Mouse (Mus musculus) liver, embryonic 13.5 days (tissue): ENCODE measurements around the gene Gm10720. TPM values are rescaled to one million over a fixed set of nuclear protein-coding genes. Genes with fewer than 3 reads are reported as not detected.
"Not testable (repeated sequence)": the region's sequence is repeated elsewhere in the genome, so short reads cannot be mapped to it uniquely, and the experiment has no call there.

Experiments
- ATAC-seq: fragments of 200-750 bp; cut with Nextera tagmentation; 2 replicates; pipeline ENCODE4 v1.8.0; 2017; ENCODE audit warnings: low read depth, mild to moderate bottlenecking, moderate number of reproducible peaks, moderate library complexity
- DNase-seq: peaks from one replicate; pipeline ENCODE4 v3.0.0; 2022
- H3K27ac ChIP-seq: fragments of 300-500 bp; sonication (generic); 2 replicates; pipeline ENCODE4 v1.5.1; 2015; ENCODE audit warnings: moderate library complexity, mild to moderate bottlenecking, inconsistent platforms
- H3K27me3 ChIP-seq: fragments of 300-500 bp; sonication (generic); 2 replicates; pipeline ENCODE4 v1.6.1; 2015; ENCODE audit warnings: mild to moderate bottlenecking, inconsistent platforms
- H3K36me3 ChIP-seq: fragments of 300-500 bp; sonication (generic); 2 replicates; pipeline ENCODE4 v1.6.1; 2015; ENCODE audit warnings: mild to moderate bottlenecking, inconsistent platforms
- H3K4me1 ChIP-seq: fragments of 300-500 bp; sonication (generic); replicated peaks from 2 replicates; pipeline ENCODE4 v1.6.1; 2015; ENCODE audit warnings: inconsistent platforms
- H3K4me2 ChIP-seq: fragments of 300-500 bp; sonication (generic); 2 replicates; pipeline ENCODE4 v1.6.1; 2015; ENCODE audit warnings: inconsistent platforms, mild to moderate bottlenecking, moderate library complexity
- H3K4me3 ChIP-seq: fragments of 300-500 bp; sonication (generic); replicated peaks from 2 replicates; pipeline ENCODE4 v1.5.1; 2015; ENCODE audit warnings: mild to moderate bottlenecking, inconsistent platforms
- H3K9ac ChIP-seq: fragments of 300-500 bp; sonication (generic); 2 replicates; pipeline ENCODE4 v1.6.1; 2015; ENCODE audit warnings: mild to moderate bottlenecking, inconsistent platforms
- H3K9me3 ChIP-seq: fragments of 300-500 bp; sonication (generic); replicated peaks from 2 replicates; pipeline ENCODE4 v1.6.1; 2016; ENCODE audit warnings: inconsistent platforms
- WGBS: fragments of 180-500 bp; shearing (Covaris S2); methylation state at CpG from one replicate; pipeline ENCODE4 v1.1.7; 2015; ENCODE audit not compliant: insufficient replicate concordance; 5-methylcytosine and 5-hydroxymethylcytosine counted together
- microRNA-seq: library from miRNA; unstranded; fragments of <30 nt; microRNA quantifications from one replicate; pipeline ENCODE4, GENCODE M21; 2016
- polyA plus RNA-seq: library from polyadenylated mRNA; unstranded; fragments of >200 nt; fragmentation: Nextera tagmentation; extraction: Ambion mirVana; gene quantifications from 2 replicates; pipeline ENCODE4 v1.2.1, GENCODE M21; 2015

The Gm10720 gene
- polyA plus RNA-seq, 1 experiment from 2014 or later: not detected

- H3K4me3 ChIP-seq, H3K9me3 ChIP-seq, H3K36me3 ChIP-seq, H3K27ac ChIP-seq, ATAC-seq, H3K4me2 ChIP-seq, H3K4me1 ChIP-seq, H3K27me3 ChIP-seq, H3K9ac ChIP-seq, DNase-seq: not testable (repeated sequence)
- WGBS: 56% methylated on average over 9 of the region's 9 CpGs
Measured at GRCm38 (mm10) chr9:3026741-3027140, 11.3 kb downstream of the Gm10720 start.

- H3K4me3 ChIP-seq, H3K4me1 ChIP-seq, ATAC-seq, H3K27ac ChIP-seq, H3K4me2 ChIP-seq, H3K9ac ChIP-seq, DNase-seq, H3K36me3 ChIP-seq, H3K9me3 ChIP-seq, H3K27me3 ChIP-seq: not testable (repeated sequence)
- WGBS: 62% methylated on average over 9 of the region's 9 CpGs
Measured at GRCm38 (mm10) chr9:3027200-3027599, 11.7 kb downstream of the Gm10720 start.

DNA sequence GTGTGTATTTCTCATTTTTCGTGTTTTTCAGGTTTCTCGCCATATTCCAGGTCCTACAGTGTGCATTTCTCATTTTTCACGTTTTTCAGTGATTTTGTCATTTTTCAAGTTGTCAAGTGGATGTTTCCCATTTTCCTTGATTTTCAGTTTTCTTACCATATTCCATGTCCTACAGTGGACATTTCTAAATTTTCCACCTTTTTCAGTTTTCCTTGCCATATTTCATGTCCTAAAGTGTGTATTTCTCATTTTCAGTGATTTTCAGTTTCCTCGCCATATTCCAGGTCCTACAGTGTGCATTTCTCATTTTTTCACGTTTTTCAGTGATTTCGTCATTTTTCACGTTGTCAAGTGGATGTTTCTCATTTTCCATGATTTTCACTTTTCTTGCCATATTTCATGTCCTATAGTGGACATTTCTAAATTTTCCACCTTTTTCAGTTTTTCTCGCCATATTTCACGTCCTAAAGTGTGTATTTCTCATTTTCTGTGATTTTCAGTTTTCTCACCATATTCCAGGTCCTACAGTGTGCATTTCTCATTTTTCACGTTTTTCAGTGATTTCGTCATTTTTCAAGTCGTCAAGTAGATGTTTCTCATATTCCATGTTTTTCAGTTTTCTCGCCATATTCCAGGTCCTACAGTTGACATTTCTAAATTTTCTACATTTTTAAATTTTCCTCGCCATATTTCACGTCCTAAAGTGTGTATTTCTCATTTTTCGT, 14.0 kb downstream of the Gm10720 start:
- H3K27me3 ChIP-seq, H3K36me3 ChIP-seq, H3K27ac ChIP-seq, H3K4me1 ChIP-seq, H3K4me3 ChIP-seq, H3K9ac ChIP-seq, ATAC-seq, H3K4me2 ChIP-seq, H3K9me3 ChIP-seq: not testable (repeated sequence)
- DNase-seq: peak; percentile 71
- WGBS: 56% methylated on average over 13 of the region's 16 CpGs

DNA sequence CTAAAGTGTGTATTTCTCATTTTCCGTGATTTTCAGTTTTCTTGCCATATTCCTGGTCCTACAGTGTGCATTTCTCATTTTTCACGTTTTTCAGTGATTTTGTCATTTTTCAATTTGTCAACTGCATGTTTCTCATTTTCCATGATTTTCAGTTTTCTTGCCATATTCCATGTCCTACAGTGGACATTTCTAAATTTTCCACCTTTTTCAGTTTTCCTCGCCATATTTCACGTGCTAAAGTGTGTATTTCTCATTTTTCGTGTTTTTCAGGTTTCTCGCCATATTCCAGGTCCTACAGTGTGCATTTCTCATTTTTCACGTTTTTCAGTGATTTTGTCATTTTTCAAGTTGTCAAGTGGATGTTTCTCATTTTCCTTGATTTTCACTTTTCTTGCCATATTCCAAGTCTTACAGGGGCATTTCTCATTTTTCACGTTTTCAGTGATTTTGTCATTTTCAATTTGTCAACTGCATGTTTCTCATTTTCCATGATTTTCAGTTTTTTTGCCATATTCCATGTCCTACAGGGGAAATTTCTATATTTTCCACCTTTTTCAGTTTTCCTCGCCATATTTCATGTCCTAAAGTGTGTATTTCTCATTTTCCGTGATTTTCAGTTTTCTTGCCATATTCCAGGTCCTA, 15.3 kb downstream of the Gm10720 start:
- H3K27ac ChIP-seq, ATAC-seq, H3K9me3 ChIP-seq, H3K4me2 ChIP-seq, H3K9ac ChIP-seq, DNase-seq, H3K4me3 ChIP-seq, H3K27me3 ChIP-seq, H3K4me1 ChIP-seq, H3K36me3 ChIP-seq: not testable (repeated sequence)
- WGBS: 58% methylated on average over 2 of the region's 10 CpGs

- ATAC-seq, H3K27ac ChIP-seq, H3K27me3 ChIP-seq, H3K9me3 ChIP-seq, DNase-seq, H3K4me2 ChIP-seq, H3K9ac ChIP-seq, H3K36me3 ChIP-seq, H3K4me1 ChIP-seq, H3K4me3 ChIP-seq: not testable (repeated sequence)
- WGBS: 43% methylated on average over 1 of the region's 8 CpGs
Measured at GRCm38 (mm10) chr9:3034299-3034698, 18.8 kb downstream of the Gm10720 start, which contains the start of gene Gm17535. Gm17535 (plus strand) TSS chr9:3034599.

GRCm38 (mm10) chr9:3036577-3036976, 21.1 kb downstream of the Gm10720 start, which contains the start of gene Gm10715:
Gm10715 (plus strand) TSS chr9:3036877.
- H3K9ac ChIP-seq, H3K4me1 ChIP-seq, DNase-seq, H3K27ac ChIP-seq, H3K27me3 ChIP-seq, H3K36me3 ChIP-seq, H3K4me2 ChIP-seq, H3K9me3 ChIP-seq, H3K4me3 ChIP-seq, ATAC-seq: not testable (repeated sequence)
- WGBS: 57% methylated on average over 8 of the region's 8 CpGs

DNA sequence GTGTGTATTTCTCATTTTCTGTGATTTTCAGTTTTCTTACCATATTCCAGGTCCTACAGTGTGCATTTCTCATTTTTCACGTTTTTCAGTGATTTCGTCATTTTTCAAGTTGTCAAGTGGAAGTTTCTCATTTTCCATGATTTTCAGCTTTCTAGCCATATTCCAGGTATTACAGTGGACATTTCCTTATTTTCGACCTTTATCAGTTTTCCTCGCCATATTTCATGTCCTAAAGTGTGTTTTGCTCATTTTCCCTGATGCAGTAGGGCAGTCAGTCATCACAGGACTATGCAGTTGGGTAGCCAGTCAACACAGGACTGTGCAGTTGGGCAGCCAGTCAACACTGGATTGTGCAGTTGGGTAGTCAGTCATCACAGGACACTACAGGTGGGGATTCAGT, 22.7 kb downstream of the Gm10720 start:
- not testable (repeated sequence) for H3K4me1 ChIP-seq, H3K36me3 ChIP-seq, H3K27me3 ChIP-seq, DNase-seq, H3K9ac ChIP-seq, H3K27ac ChIP-seq, H3K9me3 ChIP-seq, ATAC-seq, H3K4me2 ChIP-seq, H3K4me3 ChIP-seq
- 50% methylated on average over 4 of the region's 4 CpGs for WGBS

Small RNA genes lying within 50 kb of the gene (microRNA-seq; reads per million reads assigned to microRNA genes)
- gene Mir101c: not detected

Other genes starting within 250 kb of the Gm10720 start
- not detected in 2 replicates for gene Gm10722, start 14.7 kb upstream of the Gm10720 start, polyA plus RNA-seq
- not detected in 2 replicates for gene Gm11168, start 12.3 kb upstream of the Gm10720 start, polyA plus RNA-seq
- gene Gm10721, start 2.5 kb upstream of the Gm10720 start, polyA plus RNA-seq: not detected in 2 replicates
- not detected in 2 replicates for gene Gm10719, start 1.8 kb downstream of the Gm10720 start, polyA plus RNA-seq
- not detected in 2 replicates for gene Gm10718, start 7.9 kb downstream of the Gm10720 start, polyA plus RNA-seq
- gene Gm10717, start 9.8 kb downstream of the Gm10720 start, polyA plus RNA-seq: not detected in 2 replicates
- not detected in 2 replicates for gene Gm17535, start 18.9 kb downstream of the Gm10720 start, polyA plus RNA-seq
- gene Gm10715, start 21.2 kb downstream of the Gm10720 start, polyA plus RNA-seq: not detected in 2 replicates